Mouse (Mus musculus): ENCODE results near the gene Rin2. TPM values are rescaled to one million over a fixed set of nuclear protein-coding genes. Genes with fewer than 3 reads are reported as not detected.

Gene Rin2
- polyA plus RNA-seq, 1 experiment from 2014 or later, result 18.1 TPM

- Histone ChIP-seq H3K9me3 (no peaks in the 10 kb centered on the region), H3K27me3 (replicated peaks) (no peaks in the 10 kb centered on the region), H3K9ac (no peak overlapping the region), H3K4me3 (no peak overlapping the region), H3K27ac (no peak overlapping the region), H3K4me2 (replicated peaks) (no peak overlapping the region), H3K36me3 (no peaks in the 10 kb centered on the region), H3K4me1 (peaks cover 10% of the 10 kb centered on the region)
- WGBS, result 92% methylated on average over 3 of the region's 3 CpGs
- ATAC-seq (ENCODE audit: low FRiP score, low read depth), result no peak
Observed at GRCm38 (mm10) chr2:145828603-145829002, 153.6 kb downstream of the Rin2 start.

DNA sequence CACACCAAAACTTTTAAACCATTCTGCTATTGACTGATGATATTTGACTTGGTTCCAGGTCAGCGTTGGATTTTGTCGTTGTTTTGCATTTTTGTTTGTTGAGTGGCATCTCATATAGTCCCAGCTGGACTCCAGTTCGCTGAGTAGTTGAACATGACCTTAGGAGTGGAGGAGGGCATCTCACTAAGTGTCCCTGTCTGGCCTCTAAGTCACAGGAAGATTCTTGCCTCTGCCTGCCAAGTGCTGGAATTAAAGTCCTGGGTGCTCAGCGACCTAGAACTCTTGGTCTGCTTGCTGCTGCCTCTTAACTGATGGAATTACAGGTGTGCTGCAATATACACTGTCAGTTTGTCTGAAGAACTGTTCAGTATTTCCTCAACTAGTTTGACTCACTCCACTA, 154.2 kb downstream of the Rin2 start:
- ATAC-seq (ENCODE audit: low FRiP score, low read depth), result no peak
- H3K4me3 ChIP-seq, result no peak overlapping the region
- no peaks in the 10 kb centered on the region for H3K36me3 ChIP-seq
- H3K9me3 ChIP-seq, result no peaks in the 10 kb centered on the region
- 92% methylated on average over 4 of the region's 4 CpGs for WGBS
- H3K27ac ChIP-seq, result no peak overlapping the region
- no peak overlapping the region for H3K4me2 ChIP-seq (replicated peaks)
- no peaks in the 10 kb centered on the region for H3K27me3 ChIP-seq (replicated peaks)
- H3K9ac ChIP-seq, result no peak overlapping the region
- H3K4me1 ChIP-seq, result peaks cover 10% of the 10 kb centered on the region

DNA sequence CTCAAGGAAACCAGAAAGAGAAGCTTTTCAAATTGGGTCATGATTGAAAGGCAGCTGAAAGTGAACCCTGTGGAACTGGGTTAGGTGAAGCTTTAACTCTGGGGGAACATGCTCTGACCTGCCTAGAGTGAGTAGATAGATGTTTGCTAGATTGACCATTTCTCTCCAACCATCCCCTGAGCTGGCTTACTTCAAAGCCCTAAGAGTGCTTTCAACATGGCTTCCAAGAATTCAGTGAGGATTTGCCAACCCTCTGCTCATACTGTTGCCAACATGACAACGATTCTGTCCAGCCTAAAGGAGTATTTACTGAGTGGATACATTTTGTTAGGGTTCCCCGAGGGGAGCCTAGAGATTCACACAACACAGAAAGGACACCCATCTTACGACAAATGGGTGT, 155.4 kb downstream of the Rin2 start:
- Histone ChIP-seq H3K9ac (no peak overlapping the region), H3K27ac (no peak overlapping the region), H3K27me3 (replicated peaks) (no peaks in the 10 kb centered on the region), H3K9me3 (no peaks in the 10 kb centered on the region), H3K4me3 (no peak overlapping the region), H3K36me3 (peaks cover 3% of the 10 kb centered on the region; the same call in 1 of the 2 replicates), H3K4me1 (peaks cover 10% of the 10 kb centered on the region), H3K4me2 (replicated peaks) (no peak overlapping the region)
- 88% methylated on average over 3 of the region's 3 CpGs for WGBS
- no peak for ATAC-seq (ENCODE audit: low FRiP score, low read depth)

GRCm38 (mm10) chr2:145831949-145832835, 157.2 kb downstream of the Rin2 start:
- Histone ChIP-seq H3K27me3 (replicated peaks) (no peaks in the 10 kb centered on the region), H3K9ac (no peak overlapping the region), H3K4me1 (peaks cover 10% of the 10 kb centered on the region), H3K36me3 (peaks cover 3% of the 10 kb centered on the region; the same call in 1 of the 2 replicates), H3K27ac (peak overlapping the region; percentile 50; the same call in 1 of the 2 replicates), H3K4me3 (no peak overlapping the region), H3K9me3 (no peaks in the 10 kb centered on the region), H3K4me2 (replicated peaks) (peak overlapping the region; percentile 40)
- ATAC-seq (ENCODE audit: low FRiP score, low read depth), result peak; percentile 91
- WGBS, result 39% methylated on average over 17 of the region's 17 CpGs

GRCm38 (mm10) chr2:145832836-145833221, 157.8 kb downstream of the Rin2 start:
- H3K4me2 ChIP-seq (replicated peaks), result peak overlapping the region; percentile 40

DNA sequence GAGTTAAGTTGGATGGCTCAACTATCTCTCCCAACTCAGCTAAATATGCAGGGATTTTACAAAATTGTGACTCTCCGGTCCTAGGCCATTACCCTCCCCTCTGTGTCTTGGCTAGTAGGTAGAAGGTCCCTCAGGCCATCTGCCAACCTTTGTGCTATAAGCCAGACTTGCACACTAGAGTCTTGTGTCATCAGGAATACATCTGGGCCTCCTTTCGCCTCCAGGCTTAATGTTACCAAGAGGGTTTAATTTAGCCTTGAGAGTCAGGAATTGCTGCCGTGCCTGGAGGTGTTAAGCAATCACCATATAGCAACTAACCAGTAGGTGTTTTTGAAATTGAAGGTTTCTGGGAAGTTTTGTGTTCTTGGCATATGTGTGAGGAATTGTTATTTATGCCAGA, 158.3 kb downstream of the Rin2 start:
- Histone ChIP-seq H3K9me3 (no peaks in the 10 kb centered on the region), H3K4me3 (no peak overlapping the region), H3K27me3 (replicated peaks) (no peaks in the 10 kb centered on the region), H3K4me1 (peaks cover 10% of the 10 kb centered on the region), H3K36me3 (peaks cover 3% of the 10 kb centered on the region; the same call in 1 of the 2 replicates), H3K4me2 (replicated peaks) (no peak overlapping the region), H3K9ac (no peak overlapping the region), H3K27ac (no peak overlapping the region)
- ATAC-seq (ENCODE audit: low FRiP score, low read depth), result no peak
- WGBS, result 83% methylated on average over 3 of the region's 3 CpGs

More at GRCm38 (mm10) chr2:145832836-145833221, 157.8 kb downstream of the Rin2 start:
- no peak overlapping the region for H3K4me3 ChIP-seq
- peaks cover 10% of the 10 kb centered on the region for H3K4me1 ChIP-seq
- no peaks in the 10 kb centered on the region for H3K27me3 ChIP-seq (replicated peaks)
- H3K9me3 ChIP-seq, result no peaks in the 10 kb centered on the region
- no peak for ATAC-seq (ENCODE audit: low FRiP score, low read depth)
- peaks cover 3% of the 10 kb centered on the region; the same call in 1 of the 2 replicates for H3K36me3 ChIP-seq
- H3K27ac ChIP-seq, result no peak overlapping the region
- 62% methylated on average over 5 of the region's 5 CpGs for WGBS
- no peak overlapping the region for H3K9ac ChIP-seq

GRCm38 (mm10) chr2:145835920-145836319, 160.9 kb downstream of the Rin2 start:
- H3K4me1 ChIP-seq, result peaks cover 10% of the 10 kb centered on the region
- no peak overlapping the region for H3K9ac ChIP-seq
- H3K9me3 ChIP-seq, result no peaks in the 10 kb centered on the region
- no peak for ATAC-seq (ENCODE audit: low FRiP score, low read depth)
- peaks cover 3% of the 10 kb centered on the region; the same call in 1 of the 2 replicates for H3K36me3 ChIP-seq
- H3K4me2 ChIP-seq (replicated peaks), result no peak overlapping the region
- no peak overlapping the region for H3K4me3 ChIP-seq
- WGBS, result 96% methylated on average over 1 of the region's 1 CpGs
- no peak overlapping the region for H3K27ac ChIP-seq
- H3K27me3 ChIP-seq (replicated peaks), result no peaks in the 10 kb centered on the region

GRCm38 (mm10) chr2:145838675-145839074, 163.7 kb downstream of the Rin2 start:
- no peaks in the 10 kb centered on the region for H3K9me3 ChIP-seq
- H3K4me3 ChIP-seq, result no peak overlapping the region
- H3K9ac ChIP-seq, result no peak overlapping the region
- H3K4me2 ChIP-seq (replicated peaks), result no peak overlapping the region
- ATAC-seq (ENCODE audit: low FRiP score, low read depth), result no peak
- H3K27me3 ChIP-seq (replicated peaks), result no peaks in the 10 kb centered on the region
- peaks cover 3% of the 10 kb centered on the region; the same call in 1 of the 2 replicates for H3K36me3 ChIP-seq
- 89% methylated on average over 3 of the region's 3 CpGs for WGBS
- H3K4me1 ChIP-seq, result no peaks in the 10 kb centered on the region
- no peak overlapping the region for H3K27ac ChIP-seq

GRCm38 (mm10) chr2:145839565-145840315, 164.7 kb downstream of the Rin2 start:
- Histone ChIP-seq H3K4me2 (replicated peaks) (no peak overlapping the region), H3K36me3 (no peaks in the 10 kb centered on the region), H3K27ac (no peak overlapping the region), H3K27me3 (replicated peaks) (no peaks in the 10 kb centered on the region), H3K9me3 (no peaks in the 10 kb centered on the region), H3K9ac (no peak overlapping the region), H3K4me1 (no peaks in the 10 kb centered on the region), H3K4me3 (no peak overlapping the region)
- ATAC-seq (ENCODE audit: low FRiP score, low read depth), result no peak
- WGBS, result 79% methylated on average over 9 of the region's 9 CpGs

- H3K4me3 ChIP-seq, result no peak overlapping the region
- no peaks in the 10 kb centered on the region for H3K36me3 ChIP-seq
- H3K27ac ChIP-seq, result no peak overlapping the region
- H3K9me3 ChIP-seq, result no peaks in the 10 kb centered on the region
- no peak overlapping the region for H3K9ac ChIP-seq
- H3K27me3 ChIP-seq (replicated peaks), result no peaks in the 10 kb centered on the region
- no peak for ATAC-seq (ENCODE audit: low FRiP score, low read depth)
- H3K4me1 ChIP-seq, result no peaks in the 10 kb centered on the region
- H3K4me2 ChIP-seq (replicated peaks), result no peak overlapping the region
- WGBS, result 80% methylated on average over 3 of the region's 3 CpGs
Observed at GRCm38 (mm10) chr2:145840320-145840719, 165.3 kb downstream of the Rin2 start.

GRCm38 (mm10) chr2:145840910-145841870, 166.2 kb downstream of the Rin2 start:
- H3K27ac ChIP-seq, result no peak overlapping the region
- H3K36me3 ChIP-seq, result no peaks in the 10 kb centered on the region
- 63% methylated on average over 12 of the region's 12 CpGs for WGBS
- ATAC-seq (ENCODE audit: low FRiP score, low read depth), result no peak
- H3K9me3 ChIP-seq, result no peaks in the 10 kb centered on the region
- no peaks in the 10 kb centered on the region for H3K27me3 ChIP-seq (replicated peaks)
- H3K9ac ChIP-seq, result no peak overlapping the region
- no peaks in the 10 kb centered on the region for H3K4me1 ChIP-seq
- no peak overlapping the region for H3K4me2 ChIP-seq (replicated peaks)
- no peak overlapping the region for H3K4me3 ChIP-seq

Data from neural tube, embryonic 12.5 days (tissue).